Mouse (Mus musculus): ENCODE results near the gene Junb. TPM values are rescaled to one million over a fixed set of nuclear protein-coding genes. Genes with fewer than 3 reads are reported as not detected.

Junb gene
- polyA plus RNA-seq, 1 experiment from 2014 or later: 18.2 TPM

DNA sequence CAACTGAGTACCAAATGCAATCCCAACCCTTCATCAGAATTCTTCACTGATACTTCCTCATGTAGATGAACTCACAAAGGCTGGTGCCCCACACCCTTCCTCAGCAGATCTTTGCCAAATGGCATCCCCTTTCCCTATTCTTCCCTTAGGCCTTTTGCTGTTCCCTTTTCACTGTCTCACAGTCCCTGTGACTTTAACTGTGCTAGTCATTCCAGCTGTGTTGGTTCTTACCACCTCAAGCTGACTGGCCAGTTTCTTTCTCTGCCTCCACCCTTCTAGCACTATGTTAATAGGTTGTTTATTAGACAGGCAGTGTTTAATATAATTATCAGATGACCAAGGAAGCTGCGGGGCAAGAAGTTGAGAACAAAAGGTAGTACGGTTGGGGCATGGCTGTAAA is 9.9 kb downstream of the Junb start:
- ATAC-seq: no peak
- no peaks in the 10 kb centered on the region for H3K36me3 ChIP-seq (ENCODE audit: control insufficient read depth, insufficient read depth, low read length)
- peak overlapping the region; percentile 84 for H3K4me2 ChIP-seq (ENCODE audit: low read depth, low read length)
- no peaks in the 10 kb centered on the region for H3K27me3 ChIP-seq (replicated peaks; ENCODE audit: control insufficient read depth, insufficient read depth, low read length)
- peaks cover 31% of the 10 kb centered on the region for H3K4me1 ChIP-seq (ENCODE audit: control insufficient read depth, insufficient read depth, low read length)
- H3K9me3 ChIP-seq (ENCODE audit: control insufficient read depth, low read length): no peaks in the 10 kb centered on the region
- WGBS: 5% methylated on average over 2 of the region's 2 CpGs
- H3K9ac ChIP-seq (ENCODE audit: low read depth, low read length): peak overlapping the region; percentile 80
- H3K27ac ChIP-seq (ENCODE audit: low read length): peak overlapping the region; percentile 93
- H3K4me3 ChIP-seq (ENCODE audit: low read length): peak overlapping the region; percentile 62

DNA sequence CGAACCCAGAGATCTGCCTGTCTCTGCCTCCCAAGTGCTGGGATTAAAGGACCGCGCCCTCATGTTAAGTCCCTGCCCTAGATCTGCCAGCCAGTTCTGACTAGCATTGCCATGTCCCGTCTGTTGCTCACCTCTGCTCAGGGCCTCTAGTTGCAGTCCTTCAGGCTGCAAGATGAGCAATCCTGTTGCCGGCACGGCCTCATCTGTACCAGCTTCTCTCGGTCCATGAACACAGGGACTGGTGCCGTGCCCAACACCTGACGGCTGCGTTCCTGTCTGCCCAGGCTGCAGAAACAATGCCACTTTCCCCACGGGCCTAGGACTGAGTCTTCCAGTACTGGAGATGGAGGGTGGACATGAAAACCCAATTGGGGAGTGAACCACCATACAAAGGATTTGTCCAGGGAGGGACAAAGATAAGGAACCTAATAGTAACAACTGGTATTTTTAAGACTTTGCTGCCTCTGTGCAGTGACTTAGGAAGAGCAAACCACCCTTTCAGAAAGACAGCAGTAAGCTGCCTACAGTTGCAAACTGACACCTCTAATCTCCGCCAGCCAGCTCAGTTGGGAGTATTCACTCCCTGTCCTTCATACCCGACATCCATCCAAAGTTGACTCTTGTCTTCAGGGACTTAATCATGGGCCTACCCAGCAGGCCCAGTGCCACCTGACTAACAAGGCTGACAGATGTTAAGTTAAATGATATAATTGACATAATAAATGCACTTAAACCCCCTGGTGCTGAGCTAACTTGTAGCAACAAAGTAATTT is 10.8 kb downstream of the Junb start:
- no peaks in the 10 kb centered on the region for H3K27me3 ChIP-seq (replicated peaks; ENCODE audit: control insufficient read depth, insufficient read depth, low read length)
- no peak overlapping the region for H3K27ac ChIP-seq (ENCODE audit: low read length)
- H3K4me1 ChIP-seq (ENCODE audit: control insufficient read depth, insufficient read depth, low read length): peaks cover 31% of the 10 kb centered on the region
- no peak overlapping the region for H3K4me3 ChIP-seq (ENCODE audit: low read length)
- H3K9me3 ChIP-seq (ENCODE audit: control insufficient read depth, low read length): no peaks in the 10 kb centered on the region
- 88% methylated on average over 13 of the region's 13 CpGs for WGBS
- no peak overlapping the region for H3K9ac ChIP-seq (ENCODE audit: low read depth, low read length)
- H3K36me3 ChIP-seq (ENCODE audit: control insufficient read depth, insufficient read depth, low read length): no peaks in the 10 kb centered on the region
- no peak for ATAC-seq
- H3K4me2 ChIP-seq (ENCODE audit: low read depth, low read length): peak overlapping the region; percentile 84; the same call in 1 of the 2 replicates

DNA sequence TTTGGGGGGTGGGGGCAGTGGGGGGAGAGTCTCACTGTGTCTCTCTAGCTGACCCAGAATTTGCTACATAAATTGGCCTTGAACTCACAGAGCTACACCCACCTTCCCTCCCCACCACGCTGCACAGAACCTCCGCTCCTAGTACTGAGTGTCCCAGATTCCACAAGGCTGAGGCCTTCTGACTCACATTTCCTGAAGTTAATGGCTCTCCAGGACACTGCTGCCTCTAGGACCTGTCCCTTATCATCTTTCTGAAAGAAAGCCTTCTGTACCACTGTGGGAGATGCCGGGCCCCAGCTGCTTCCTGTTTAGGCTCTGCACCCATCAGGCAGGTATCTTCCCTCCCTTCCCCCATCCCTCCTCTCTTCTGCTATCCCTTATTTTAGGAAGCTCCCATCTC is 11.9 kb downstream of the Junb start:
- no peak overlapping the region; the same call in 1 of the 2 replicates for H3K4me2 ChIP-seq (ENCODE audit: low read depth, low read length)
- H3K4me1 ChIP-seq (ENCODE audit: control insufficient read depth, insufficient read depth, low read length): peaks cover 31% of the 10 kb centered on the region
- peak overlapping the region; percentile 50 for H3K27ac ChIP-seq (ENCODE audit: low read length)
- H3K9ac ChIP-seq (ENCODE audit: low read depth, low read length): peak overlapping the region; percentile 11; the same call in 1 of the 2 replicates
- H3K9me3 ChIP-seq (ENCODE audit: control insufficient read depth, low read length): no peaks in the 10 kb centered on the region
- no peaks in the 10 kb centered on the region for H3K27me3 ChIP-seq (replicated peaks; ENCODE audit: control insufficient read depth, insufficient read depth, low read length)
- ATAC-seq: no peak
- H3K4me3 ChIP-seq (ENCODE audit: low read length): no peak overlapping the region
- 33% methylated on average over 3 of the region's 3 CpGs for WGBS
- 0 out of 2 replicates have a peak, but pooled peaks cover 3% of the 10 kb centered on the region for H3K36me3 ChIP-seq (ENCODE audit: control insufficient read depth, insufficient read depth, low read length)

DNA sequence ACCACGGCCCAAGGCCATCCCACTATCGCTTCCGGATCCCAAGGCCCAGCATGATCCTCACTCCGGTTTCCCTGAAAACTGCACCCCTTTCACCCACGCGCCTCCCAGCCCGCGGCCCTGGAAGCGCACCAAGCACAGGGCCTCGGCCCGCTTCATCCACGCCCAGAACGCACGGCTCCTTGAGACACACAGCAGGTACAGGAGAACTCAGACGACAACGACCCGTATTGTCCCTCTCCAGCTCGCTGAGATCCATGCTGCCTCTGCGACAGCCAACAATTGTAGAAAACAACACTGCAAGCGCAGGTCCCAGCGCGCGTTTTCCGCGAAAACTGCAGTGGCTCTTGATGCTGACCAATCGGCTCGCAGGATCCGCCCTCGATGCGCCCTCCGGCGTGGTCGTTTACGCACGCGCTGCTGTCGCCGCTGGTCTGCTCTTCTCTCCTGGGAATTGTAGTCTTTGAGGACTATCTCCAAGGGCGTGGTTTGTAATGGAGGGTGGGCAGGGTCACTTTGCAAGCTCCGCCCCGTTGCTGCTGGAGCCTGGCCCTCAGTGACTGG is 12.7 kb downstream of the Junb start:
- H3K27me3 ChIP-seq (replicated peaks; ENCODE audit: control insufficient read depth, insufficient read depth, low read length): no peaks in the 10 kb centered on the region
- peak overlapping the region; percentile 72 for H3K27ac ChIP-seq (ENCODE audit: low read length)
- H3K9ac ChIP-seq (ENCODE audit: low read depth, low read length): peak overlapping the region; percentile 77
- peaks cover 26% of the 10 kb centered on the region for H3K4me1 ChIP-seq (ENCODE audit: control insufficient read depth, insufficient read depth, low read length)
- H3K4me2 ChIP-seq (ENCODE audit: low read depth, low read length): peak overlapping the region; percentile 93
- under 1% methylated on average over 41 of the region's 41 CpGs for WGBS
- H3K9me3 ChIP-seq (ENCODE audit: control insufficient read depth, low read length): no peaks in the 10 kb centered on the region
- H3K36me3 ChIP-seq (ENCODE audit: control insufficient read depth, insufficient read depth, low read length): 0 out of 2 replicates have a peak, but pooled peaks cover 4% of the 10 kb centered on the region
- ATAC-seq: peak; percentile 89
- H3K4me3 ChIP-seq (ENCODE audit: low read length): peak overlapping the region; percentile 65

DNA sequence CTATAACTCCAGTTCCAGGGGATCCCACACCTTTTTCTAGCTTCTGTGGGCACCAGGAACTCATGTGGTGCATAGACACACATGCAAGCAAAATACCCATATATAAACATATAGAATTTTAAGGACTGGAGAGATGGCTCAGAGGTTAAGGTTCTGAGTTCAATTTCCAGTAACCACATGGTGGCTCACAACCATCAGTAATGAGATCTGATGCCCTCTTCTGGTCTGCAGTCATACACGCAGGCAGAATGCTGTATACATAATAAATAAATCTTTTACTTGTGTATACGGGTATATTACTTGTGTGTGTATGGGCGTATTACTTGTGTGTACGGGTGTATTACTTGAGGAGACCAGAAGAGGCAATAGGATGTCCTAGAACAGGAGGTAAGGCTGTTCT is 14.6 kb downstream of the Junb start:
- H3K9me3 ChIP-seq (ENCODE audit: control insufficient read depth, low read length): no peaks in the 10 kb centered on the region
- WGBS: 84% methylated on average over 4 of the region's 4 CpGs
- 0 out of 2 replicates have a peak, but pooled peaks cover 4% of the 10 kb centered on the region for H3K36me3 ChIP-seq (ENCODE audit: control insufficient read depth, insufficient read depth, low read length)

DNA sequence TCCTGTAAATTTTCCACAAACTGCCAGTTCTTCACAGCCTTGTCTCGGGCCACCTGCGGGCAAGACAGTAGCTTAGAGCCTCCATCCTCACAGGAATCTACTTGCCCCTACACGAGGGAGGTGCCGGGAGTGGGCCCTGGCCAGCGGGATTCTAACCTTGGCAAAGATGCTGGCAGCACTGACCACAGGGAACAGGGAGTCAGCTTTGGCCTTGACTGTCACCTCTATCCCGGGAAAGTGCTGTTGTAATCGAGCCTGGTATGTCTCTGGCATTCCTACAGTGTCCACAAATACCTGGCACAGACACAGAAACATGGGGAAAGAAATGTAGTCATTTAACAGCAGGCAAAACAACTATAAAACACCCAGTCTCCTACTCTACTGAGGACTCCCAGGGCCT is 18.7 kb downstream of the Junb start:
- Histone ChIP-seq H3K27me3 (replicated peaks; ENCODE audit: control insufficient read depth, insufficient read depth, low read length) (no peaks in the 10 kb centered on the region), H3K4me1 (ENCODE audit: control insufficient read depth, insufficient read depth, low read length) (peaks cover 1% of the 10 kb centered on the region), H3K27ac (ENCODE audit: low read length) (no peak overlapping the region), H3K4me3 (ENCODE audit: low read length) (no peak overlapping the region), H3K9ac (ENCODE audit: low read depth, low read length) (no peak overlapping the region), H3K36me3 (ENCODE audit: control insufficient read depth, insufficient read depth, low read length) (peaks cover 4% of the 10 kb centered on the region; the same call in 1 of the 2 replicates), H3K9me3 (ENCODE audit: control insufficient read depth, low read length) (no peaks in the 10 kb centered on the region), H3K4me2 (ENCODE audit: low read depth, low read length) (no peak overlapping the region)
- 91% methylated on average over 7 of the region's 7 CpGs for whole genome bisulfite sequencing
- no peak for ATAC-seq

More for the DNA sequence above, 14.6 kb downstream of the Junb start:
- ATAC-seq: no peak
- Histone ChIP-seq H3K4me2 (ENCODE audit: low read depth, low read length) (no peak overlapping the region), H3K9ac (ENCODE audit: low read depth, low read length) (no peak overlapping the region), H3K27ac (ENCODE audit: low read length) (no peak overlapping the region), H3K4me1 (ENCODE audit: control insufficient read depth, insufficient read depth, low read length) (peaks cover 21% of the 10 kb centered on the region), H3K27me3 (replicated peaks; ENCODE audit: control insufficient read depth, insufficient read depth, low read length) (no peaks in the 10 kb centered on the region), H3K4me3 (ENCODE audit: low read length) (no peak overlapping the region)

DNA sequence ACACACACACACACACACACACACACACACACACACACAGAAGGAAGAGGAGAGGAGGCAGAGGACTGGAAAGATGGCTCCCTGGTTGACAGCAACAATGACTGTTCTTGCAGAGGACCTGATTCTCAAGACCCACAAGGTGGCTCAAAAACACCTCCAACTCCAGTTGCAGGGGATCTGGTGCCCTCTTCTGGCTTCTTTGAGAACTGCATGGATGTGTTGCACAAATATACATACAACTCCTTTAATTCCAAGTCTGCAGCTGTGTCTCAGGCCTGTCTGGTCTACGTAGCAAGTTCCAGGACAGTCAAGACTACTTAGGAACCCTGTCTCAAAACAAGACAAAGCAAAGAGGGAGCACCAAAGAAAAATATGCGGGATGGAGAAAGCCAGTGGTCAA is 21.8 kb downstream of the Junb start:
- 48% methylated on average over 2 of the region's 2 CpGs for WGBS
- no peak overlapping the region for H3K27ac ChIP-seq (ENCODE audit: low read length)
- H3K9me3 ChIP-seq (ENCODE audit: control insufficient read depth, low read length): no peaks in the 10 kb centered on the region
- H3K9ac ChIP-seq (ENCODE audit: low read depth, low read length): no peak overlapping the region
- H3K27me3 ChIP-seq (replicated peaks; ENCODE audit: control insufficient read depth, insufficient read depth, low read length): no peaks in the 10 kb centered on the region; the same call in 1 of the 2 replicates
- no peak overlapping the region for H3K4me2 ChIP-seq (ENCODE audit: low read depth, low read length)
- H3K4me1 ChIP-seq (ENCODE audit: control insufficient read depth, insufficient read depth, low read length): no peaks in the 10 kb centered on the region
- no peak for ATAC-seq
- peaks cover 2% of the 10 kb centered on the region; the same call in 1 of the 2 replicates for H3K36me3 ChIP-seq (ENCODE audit: control insufficient read depth, insufficient read depth, low read length)
- no peak overlapping the region for H3K4me3 ChIP-seq (ENCODE audit: low read length)

DNA sequence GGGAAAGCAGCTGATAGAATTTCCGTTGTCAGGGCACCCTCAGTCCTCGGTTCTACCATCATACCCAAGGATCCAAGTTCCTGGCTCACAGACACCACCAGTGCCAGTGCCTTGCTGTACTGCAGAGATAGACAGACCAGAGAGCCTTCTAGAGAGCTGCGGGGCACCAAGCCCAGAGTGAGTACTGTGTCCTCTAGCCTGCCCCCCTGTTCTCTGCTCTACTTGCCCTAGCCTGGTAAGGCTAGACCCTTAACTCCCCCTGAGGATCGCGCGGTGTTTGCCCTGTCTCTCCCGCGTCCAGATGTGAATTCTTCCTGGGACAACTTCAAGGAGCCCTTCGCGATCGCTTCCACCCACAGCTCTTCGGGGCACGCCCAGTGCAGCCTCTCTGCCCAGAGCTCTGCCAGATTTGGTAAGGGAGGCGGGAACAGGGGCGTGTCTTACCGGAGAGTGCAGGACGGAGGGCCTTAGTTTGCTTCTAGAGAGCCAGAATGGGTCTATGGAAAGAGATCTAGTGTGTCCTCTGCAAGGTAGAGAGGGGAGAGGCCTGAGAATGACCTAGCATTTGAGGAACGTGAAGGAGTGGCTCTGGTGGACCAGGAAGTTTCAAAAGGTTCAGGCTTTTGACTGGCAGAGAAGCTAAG is 25.8 kb downstream of the Junb start:
- ATAC-seq: peak; percentile 75
- Histone ChIP-seq H3K27ac (ENCODE audit: low read length) (no peak overlapping the region), H3K27me3 (replicated peaks; ENCODE audit: control insufficient read depth, insufficient read depth, low read length) (peaks cover 11% of the 10 kb centered on the region; the same call in 1 of the 2 replicates), H3K9me3 (ENCODE audit: control insufficient read depth, low read length) (no peaks in the 10 kb centered on the region), H3K36me3 (ENCODE audit: control insufficient read depth, insufficient read depth, low read length) (no peaks in the 10 kb centered on the region; the same call in 1 of the 2 replicates), H3K4me1 (ENCODE audit: control insufficient read depth, insufficient read depth, low read length) (no peaks in the 10 kb centered on the region), H3K4me3 (ENCODE audit: low read length) (0 out of 2 replicates have a peak overlapping the region, but pooled peaks have one; percentile 11), H3K4me2 (ENCODE audit: low read depth, low read length) (peak overlapping the region; percentile 37), H3K9ac (ENCODE audit: low read depth, low read length) (no peak overlapping the region)
- WGBS: 7% methylated on average over 18 of the region's 18 CpGs

DNA sequence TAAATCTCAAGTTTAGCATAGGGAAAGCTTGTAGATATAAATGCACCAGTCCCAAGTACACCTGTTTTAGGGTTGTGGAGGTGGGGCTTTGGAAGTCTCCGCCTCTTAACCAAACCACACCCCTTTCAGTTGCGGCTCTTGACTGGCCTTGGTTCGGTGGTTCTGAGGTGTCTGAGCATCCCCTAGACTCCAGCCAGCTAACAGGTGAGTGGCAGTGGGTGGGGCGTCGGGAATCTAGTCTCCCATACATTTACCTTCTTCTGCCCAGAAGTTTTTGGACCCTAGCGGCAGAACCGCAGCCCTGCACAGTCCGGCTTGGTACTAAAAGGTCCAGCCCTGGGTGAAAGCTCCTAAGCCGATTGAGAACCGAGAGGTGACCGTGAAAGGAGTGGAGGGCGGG is 28.8 kb downstream of the Junb start:
- no peak overlapping the region for H3K27ac ChIP-seq (ENCODE audit: low read length)
- no peaks in the 10 kb centered on the region for H3K9me3 ChIP-seq (ENCODE audit: control insufficient read depth, low read length)
- 26% methylated on average over 12 of the region's 12 CpGs for WGBS
- no peak overlapping the region for H3K4me3 ChIP-seq (ENCODE audit: low read length)
- peaks cover 36% of the 10 kb centered on the region for H3K27me3 ChIP-seq (replicated peaks; ENCODE audit: control insufficient read depth, insufficient read depth, low read length)
- no peak for ATAC-seq
- no peak overlapping the region for H3K9ac ChIP-seq (ENCODE audit: low read depth, low read length)
- peaks cover 9% of the 10 kb centered on the region for H3K4me1 ChIP-seq (ENCODE audit: control insufficient read depth, insufficient read depth, low read length)
- H3K36me3 ChIP-seq (ENCODE audit: control insufficient read depth, insufficient read depth, low read length): no peaks in the 10 kb centered on the region
- no peak overlapping the region for H3K4me2 ChIP-seq (ENCODE audit: low read depth, low read length)

Measured in intestine, embryonic 16.5 days (tissue).